Mouse (Mus musculus) activated CD4-positive, CD25-positive, alpha-beta regulatory T cell (primary cell): ENCODE data around the gene Lctl. TPM values are rescaled to one million over a fixed set of nuclear protein-coding genes. Genes with fewer than 3 reads are reported as not detected.

Experiments
- polyA plus RNA-seq, 2 experiments: library from polyadenylated mRNA; unstranded; fragments of 100-300 nt; shearing (Covaris generic); gene quantifications; one replicate each; pipeline ENCODE4 v1.2.1; 2017

Gene Lctl
- under 1 TPM in 1 of 2 experiments, not detected in 1; 0.50 TPM for polyA plus RNA-seq

DNA sequence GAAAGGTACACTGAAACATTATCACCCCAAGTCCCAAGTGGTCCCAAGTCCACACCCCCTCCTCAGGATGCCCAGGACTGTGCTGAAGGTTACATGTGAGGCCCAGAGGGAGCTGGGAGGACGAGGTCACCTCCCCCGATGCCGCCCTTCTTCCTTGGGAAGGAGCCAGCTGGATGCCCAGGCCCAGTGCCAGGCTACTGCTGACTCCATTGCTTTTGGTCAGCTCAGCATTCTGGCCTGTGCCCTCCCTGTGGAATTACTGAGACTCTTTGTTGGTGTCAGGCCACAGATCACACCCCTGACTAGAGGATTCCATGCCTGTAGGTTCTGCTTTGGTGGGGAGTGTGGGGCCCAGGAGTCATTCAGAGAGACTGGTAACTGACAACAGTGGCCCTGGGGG, at the start of gene Lctl:
Lctl (plus strand) TSS at position 272 of the 400 bp plus-strand sequence.

GRCm38 (mm10) chr9:64172816-64173665, 56.1 kb downstream of the Lctl start, which contains the start of the genes Zwilch and Rpl4:
Zwilch (minus strand) TSS chr9:64173104.
Rpl4 (plus strand) TSS chr9:64173375.

GRCm38 (mm10) chr9:64178974-64179646, 62.2 kb downstream of the Lctl start, which contains the start of gene Snapc5:
Snapc5 (plus strand) TSS chr9:64179274.

Other genes starting within 250 kb of the Lctl start
- gene Smad6, start 95.1 kb upstream of the Lctl start, polyA plus RNA-seq: under 1 TPM; 0.07 to 0.39 TPM
- 1 to 10 TPM; 3.9 to 5.2 TPM for gene Zwilch, start 56.0 kb downstream of the Lctl start, polyA plus RNA-seq
- gene Rpl4, start 56.2 kb downstream of the Lctl start, polyA plus RNA-seq: 1,000 to 10,000 TPM; 1,228 to 2,065 TPM
- gene Snapc5, start 62.1 kb downstream of the Lctl start, polyA plus RNA-seq: 10 to 100 TPM; 54.0 to 64.8 TPM
- 10 to 100 TPM in 1 of 2 experiments, 1 to 10 TPM in 1; 8.5 to 12.2 TPM for gene Uchl4, start 118.1 kb downstream of the Lctl start, polyA plus RNA-seq
- gene Map2k1, start 136.5 kb downstream of the Lctl start, polyA plus RNA-seq: 100 to 1,000 TPM in 1 of 2 experiments, 10 to 100 TPM in 1; 62.7 to 101 TPM
- 10 to 100 TPM; 64.1 to 77.4 TPM for gene Tipin, start 164.4 kb downstream of the Lctl start, polyA plus RNA-seq
- 10 to 100 TPM; 19.4 to 20.2 TPM for gene Dis3l, start 224.1 kb downstream of the Lctl start, polyA plus RNA-seq